Mouse (Mus musculus) intestine, embryonic 16.5 days (tissue): ENCODE results near the gene Tas2r135. TPM values are rescaled to one million over a fixed set of nuclear protein-coding genes. Genes with fewer than 3 reads are reported as not detected.

ENCODE experiments used
- ATAC-seq: fragments of 200-750 bp; cut with Nextera tagmentation; 2 replicates; pipeline ENCODE4 v1.8.0; 2017; ENCODE audit warnings: moderate TSS enrichment, moderate library complexity
- H3K27ac ChIP-seq: fragments of 300-500 bp; sonication (generic); 2 replicates; pipeline ENCODE4 v1.5.1; 2014; ENCODE audit warnings: mild to moderate bottlenecking, low read length
- H3K27me3 ChIP-seq: fragments of 300-500 bp; sonication (generic); replicated peaks from 2 replicates; pipeline ENCODE4 v1.6.1; 2014; ENCODE audit warnings: low read length, control low read depth, mixed read lengths; ENCODE audit not compliant: control insufficient read depth, insufficient read depth
- H3K36me3 ChIP-seq: fragments of 300-500 bp; sonication (generic); 2 replicates; pipeline ENCODE4 v1.6.1; 2014; ENCODE audit warnings: low read length, control low read depth; ENCODE audit not compliant: control insufficient read depth, insufficient read depth
- H3K4me1 ChIP-seq: fragments of 300-500 bp; sonication (generic); 2 replicates; pipeline ENCODE4 v1.6.1; 2014; ENCODE audit warnings: low read length, control low read depth, mixed read lengths; ENCODE audit not compliant: control insufficient read depth, insufficient read depth
- H3K4me2 ChIP-seq: fragments of 300-500 bp; sonication (generic); 2 replicates; pipeline ENCODE4 v1.6.1; 2014; ENCODE audit warnings: low read depth, low read length, control low read depth
- H3K4me3 ChIP-seq: fragments of 300-500 bp; sonication (generic); 2 replicates; pipeline ENCODE4 v1.5.1; 2014; ENCODE audit warnings: mild to moderate bottlenecking, low read length
- H3K9ac ChIP-seq: fragments of 300-500 bp; sonication (generic); 2 replicates; pipeline ENCODE4 v1.6.1; 2014; ENCODE audit warnings: low read depth, low read length
- H3K9me3 ChIP-seq: fragments of 300-500 bp; sonication (generic); 2 replicates; pipeline ENCODE4 v1.6.1; 2016; ENCODE audit warnings: low read length, control low read depth; ENCODE audit not compliant: control insufficient read depth
- WGBS: fragments of 180-500 bp; shearing (Covaris S2); extraction: QIAGEN DNeasy Blood & Tissue Kit; methylation state at CpG from one replicate; pipeline ENCODE4 v1.1.7; 2014; 5-methylcytosine and 5-hydroxymethylcytosine counted together
- polyA plus RNA-seq: library from polyadenylated mRNA; unstranded; fragments of >200 nt; fragmentation: Nextera tagmentation; extraction: Ambion mirVana; gene quantifications from 2 replicates; pipeline ENCODE4 v1.2.1, GENCODE M21; 2015

The Tas2r135 gene
- polyA plus RNA-seq, 1 experiment from 2014 or later = not detected

- Histone ChIP-seq H3K36me3 (no peaks in the 10 kb centered on the region), H3K4me3 (no peak overlapping the region), H3K9ac (no peak overlapping the region), H3K27me3 (no peaks in the 10 kb centered on the region), H3K9me3 (no peaks in the 10 kb centered on the region), H3K4me1 (0 out of 2 replicates have a peak, but pooled peaks cover 2% of the 10 kb centered on the region), H3K4me2 (no peak overlapping the region), H3K27ac (no peak overlapping the region)
- WGBS = 64% methylated on average over 2 of the region's 2 CpGs
- ATAC-seq = no peak
Observed at GRCm38 (mm10) chr6:42381221-42381620, 24.0 kb upstream of the Tas2r135 start.

GRCm38 (mm10) chr6:42381916-42382381, 23.3 kb upstream of the Tas2r135 start:
- H3K9ac ChIP-seq = no peak overlapping the region
- H3K4me1 ChIP-seq = 0 out of 2 replicates have a peak, but pooled peaks cover 2% of the 10 kb centered on the region
- H3K4me2 ChIP-seq = no peak overlapping the region
- ATAC-seq = peak; percentile 38; the same call in 1 of the 2 replicates
- no peaks in the 10 kb centered on the region for H3K27me3 ChIP-seq
- H3K27ac ChIP-seq = peak overlapping the region; percentile 65
- H3K36me3 ChIP-seq = no peaks in the 10 kb centered on the region
- WGBS = 43% methylated on average over 9 of the region's 9 CpGs
- no peaks in the 10 kb centered on the region for H3K9me3 ChIP-seq
- H3K4me3 ChIP-seq = no peak overlapping the region

GRCm38 (mm10) chr6:42383360-42383759, 21.9 kb upstream of the Tas2r135 start:
- WGBS = 91% methylated on average over 5 of the region's 5 CpGs
- Histone ChIP-seq H3K36me3 (no peaks in the 10 kb centered on the region), H3K4me1 (0 out of 2 replicates have a peak, but pooled peaks cover 2% of the 10 kb centered on the region), H3K4me2 (no peak overlapping the region), H3K4me3 (no peak overlapping the region), H3K9me3 (no peaks in the 10 kb centered on the region), H3K27me3 (no peaks in the 10 kb centered on the region), H3K27ac (no peak overlapping the region), H3K9ac (no peak overlapping the region)
- no peak for ATAC-seq

GRCm38 (mm10) chr6:42385635-42386034, 19.6 kb upstream of the Tas2r135 start:
- 62% methylated on average over 4 of the region's 4 CpGs for WGBS
- Histone ChIP-seq H3K27me3 (no peaks in the 10 kb centered on the region), H3K9ac (no peak overlapping the region), H3K9me3 (no peaks in the 10 kb centered on the region), H3K4me1 (0 out of 2 replicates have a peak, but pooled peaks cover 2% of the 10 kb centered on the region), H3K4me2 (no peak overlapping the region), H3K36me3 (no peaks in the 10 kb centered on the region), H3K4me3 (no peak overlapping the region), H3K27ac (no peak overlapping the region)
- no peak for ATAC-seq

- H3K27me3 ChIP-seq = no peaks in the 10 kb centered on the region
- no peak overlapping the region for H3K4me2 ChIP-seq
- H3K36me3 ChIP-seq = no peaks in the 10 kb centered on the region
- no peak overlapping the region for H3K27ac ChIP-seq
- no peaks in the 10 kb centered on the region for H3K9me3 ChIP-seq
- no peak; the same call in 1 of the 2 replicates for ATAC-seq
- 29% methylated on average over 2 of the region's 2 CpGs for WGBS
- no peak overlapping the region for H3K4me3 ChIP-seq
- H3K4me1 ChIP-seq = no peaks in the 10 kb centered on the region; the same call in 1 of the 2 replicates
- no peak overlapping the region for H3K9ac ChIP-seq
Observed at GRCm38 (mm10) chr6:42391796-42392330, 13.4 kb upstream of the Tas2r135 start.

- no peak overlapping the region for H3K9ac ChIP-seq
- no peak overlapping the region for H3K4me3 ChIP-seq
- H3K27ac ChIP-seq = peak overlapping the region; percentile 14; the same call in 1 of the 2 replicates
- no peaks in the 10 kb centered on the region for H3K27me3 ChIP-seq
- ATAC-seq = peak; percentile 88
- H3K9me3 ChIP-seq = no peaks in the 10 kb centered on the region
- no peak overlapping the region for H3K4me2 ChIP-seq
- H3K36me3 ChIP-seq = no peaks in the 10 kb centered on the region
- no peaks in the 10 kb centered on the region; the same call in 1 of the 2 replicates for H3K4me1 ChIP-seq
- WGBS = 38% methylated on average over 9 of the region's 9 CpGs
Observed at GRCm38 (mm10) chr6:42395960-42396809, 9.0 kb upstream of the Tas2r135 start.

- H3K27me3 ChIP-seq = no peaks in the 10 kb centered on the region
- no peak for ATAC-seq
- 70% methylated on average over 3 of the region's 3 CpGs for WGBS
Observed at GRCm38 (mm10) chr6:42397041-42397657, 8.1 kb upstream of the Tas2r135 start.

GRCm38 (mm10) chr6:42398285-42398684, 6.9 kb upstream of the Tas2r135 start:
- Histone ChIP-seq H3K27ac (no peak overlapping the region), H3K36me3 (no peaks in the 10 kb centered on the region), H3K9ac (no peak overlapping the region), H3K27me3 (no peaks in the 10 kb centered on the region), H3K4me3 (no peak overlapping the region), H3K9me3 (no peaks in the 10 kb centered on the region), H3K4me1 (no peaks in the 10 kb centered on the region; the same call in 1 of the 2 replicates), H3K4me2 (no peak overlapping the region)
- 83% methylated on average over 3 of the region's 3 CpGs for WGBS
- ATAC-seq = no peak

More at GRCm38 (mm10) chr6:42397041-42397657, 8.1 kb upstream of the Tas2r135 start:
- no peak overlapping the region for H3K4me3 ChIP-seq
- no peaks in the 10 kb centered on the region for H3K36me3 ChIP-seq
- no peaks in the 10 kb centered on the region; the same call in 1 of the 2 replicates for H3K4me1 ChIP-seq
- no peaks in the 10 kb centered on the region for H3K9me3 ChIP-seq
- H3K27ac ChIP-seq = no peak overlapping the region
- H3K9ac ChIP-seq = no peak overlapping the region
- no peak overlapping the region for H3K4me2 ChIP-seq

GRCm38 (mm10) chr6:42398998-42399397, 6.2 kb upstream of the Tas2r135 start:
- no peak for ATAC-seq
- Histone ChIP-seq H3K36me3 (no peaks in the 10 kb centered on the region), H3K9me3 (no peaks in the 10 kb centered on the region)

More at GRCm38 (mm10) chr6:42398998-42399397, 6.2 kb upstream of the Tas2r135 start:
- Histone ChIP-seq H3K27me3 (no peaks in the 10 kb centered on the region), H3K4me1 (no peaks in the 10 kb centered on the region; the same call in 1 of the 2 replicates), H3K4me2 (no peak overlapping the region), H3K9ac (no peak overlapping the region), H3K27ac (no peak overlapping the region), H3K4me3 (no peak overlapping the region)
- WGBS = 92% methylated on average over 1 of the region's 1 CpGs
